Mouse (Mus musculus): ENCODE results near the gene Slc36a2. TPM values are rescaled to one million over a fixed set of nuclear protein-coding genes. Genes with fewer than 3 reads are reported as not detected.

Slc36a2 gene
- polyA plus RNA-seq, 1 experiment from 2014 or later, result 2.9 TPM

DNA sequence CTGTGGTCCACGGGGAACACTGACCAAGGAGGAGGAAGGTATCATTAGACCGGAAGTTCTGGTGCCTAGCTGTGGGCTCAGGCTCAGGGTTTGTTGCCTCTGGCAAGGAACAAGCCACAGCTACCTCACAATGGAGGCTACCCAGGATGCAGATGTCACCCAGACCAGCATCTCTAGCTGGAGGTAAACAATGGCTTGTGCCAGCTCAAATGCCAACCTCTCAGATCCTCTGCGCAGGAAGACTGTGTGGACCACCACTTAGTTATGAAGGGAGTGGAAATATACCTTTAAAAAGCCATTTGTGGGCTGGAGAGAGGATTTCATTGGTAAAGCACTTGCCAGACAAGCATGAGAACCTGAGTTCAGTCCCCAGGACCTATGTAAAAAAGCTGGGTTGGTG is 33.3 kb downstream of the Slc36a2 start, which contains the start of gene Slc36a3:
Gene Slc36a3, minus strand, starts transcription at position 101 of the 400 bp plus-strand sequence.
- H3K9ac ChIP-seq, result no peak within 1 kb of the TSS
- no peaks in the 10 kb centered on the region for H3K4me1 ChIP-seq
- ATAC-seq (ENCODE audit: extremely low read depth, insufficient number of reproducible peaks, low FRiP score, low TSS enrichment), result no peak

DNA sequence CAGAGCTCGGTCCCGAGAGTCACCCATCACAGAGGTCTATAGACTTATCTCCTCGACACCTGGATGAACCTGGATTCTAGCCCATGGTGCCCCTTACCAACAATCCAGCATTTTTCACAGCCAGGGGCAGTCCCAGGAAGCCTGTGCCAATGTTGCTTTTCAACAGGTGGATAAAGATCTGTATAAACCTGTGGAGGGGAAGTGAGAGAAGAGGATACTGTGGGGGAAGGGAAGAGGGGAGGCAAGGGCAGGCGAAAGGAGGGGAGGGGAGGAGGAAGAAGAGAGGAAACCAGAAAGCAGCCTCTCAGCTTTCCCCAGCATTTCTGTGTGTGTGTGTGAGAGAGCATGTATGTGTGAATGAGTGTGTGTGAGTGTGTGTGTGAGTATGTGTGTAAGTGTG is 36.4 kb downstream of the Slc36a2 start:
- Histone ChIP-seq H3K9me3 (no peaks in the 10 kb centered on the region), H3K36me3 (no peaks in the 10 kb centered on the region), H3K4me2 (no peak overlapping the region), H3K4me1 (no peaks in the 10 kb centered on the region), H3K27ac (replicated peaks) (no peak overlapping the region), H3K4me3 (no peak overlapping the region), H3K9ac (no peak overlapping the region), H3K27me3 (replicated peaks) (no peaks in the 10 kb centered on the region)
- WGBS, result 70% methylated on average over 4 of the region's 4 CpGs
- no peak for ATAC-seq (ENCODE audit: extremely low read depth, insufficient number of reproducible peaks, low FRiP score, low TSS enrichment)

More for the DNA sequence above, 33.3 kb downstream of the Slc36a2 start, which contains the start of gene Slc36a3:
- Histone ChIP-seq H3K4me2 (no peak within 1 kb of the TSS), H3K9me3 (no peaks in the 10 kb centered on the region), H3K27me3 (replicated peaks) (no peaks in the 10 kb centered on the region), H3K36me3 (no peaks in the 10 kb centered on the region), H3K4me3 (no peak within 1 kb of the TSS), H3K27ac (replicated peaks) (no peak within 1 kb of the TSS)
- 65% methylated on average over 3 of the region's 3 CpGs for WGBS

DNA sequence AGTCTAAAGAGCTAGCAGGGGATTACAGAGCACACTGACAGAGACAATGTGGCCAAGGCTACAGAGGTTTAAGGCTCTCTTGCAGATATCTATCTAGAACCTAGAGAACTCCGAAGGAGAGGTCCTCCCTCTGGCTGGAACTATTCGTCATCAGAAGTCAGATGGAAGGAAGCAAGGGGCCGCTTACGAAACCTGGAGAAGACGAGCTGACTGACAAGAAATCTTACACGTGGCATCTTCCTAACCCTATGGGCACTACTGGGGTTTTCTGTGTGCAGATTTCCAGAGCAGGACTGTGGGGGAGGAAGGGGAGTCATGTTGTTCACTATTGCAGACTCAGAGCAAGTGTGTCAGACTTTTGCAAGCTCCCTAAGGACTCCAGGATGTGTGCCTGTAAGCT is 37.5 kb downstream of the Slc36a2 start:
- Histone ChIP-seq H3K36me3 (no peaks in the 10 kb centered on the region), H3K27me3 (replicated peaks) (no peaks in the 10 kb centered on the region), H3K4me3 (no peak overlapping the region), H3K4me1 (no peaks in the 10 kb centered on the region), H3K9ac (no peak overlapping the region), H3K9me3 (no peaks in the 10 kb centered on the region), H3K27ac (replicated peaks) (no peak overlapping the region), H3K4me2 (no peak overlapping the region)
- WGBS, result 58% methylated on average over 6 of the region's 6 CpGs
- ATAC-seq (ENCODE audit: extremely low read depth, insufficient number of reproducible peaks, low FRiP score, low TSS enrichment), result no peak

DNA sequence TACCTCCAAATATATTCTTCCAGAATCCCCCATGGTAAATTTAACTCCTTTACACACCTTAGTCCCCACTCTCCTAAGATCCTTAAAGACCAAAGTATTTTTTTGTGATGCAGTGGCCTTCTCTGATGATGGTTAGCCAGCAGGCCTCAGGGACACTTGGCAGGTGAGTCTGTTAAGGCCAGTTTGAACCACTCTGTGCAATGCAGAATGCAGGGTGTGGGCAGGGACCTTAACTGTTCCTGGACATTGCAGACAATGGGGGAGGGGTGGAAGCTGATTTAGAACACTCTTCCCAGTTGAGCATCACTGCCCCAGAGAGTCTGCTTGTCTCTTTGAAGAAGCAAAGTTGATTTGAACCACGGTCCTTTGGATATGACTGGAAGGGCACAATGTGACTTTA is 38.0 kb downstream of the Slc36a2 start:
- H3K4me2 ChIP-seq, result no peak overlapping the region
- H3K9me3 ChIP-seq, result no peaks in the 10 kb centered on the region
- H3K27ac ChIP-seq (replicated peaks), result no peak overlapping the region
- H3K9ac ChIP-seq, result no peak overlapping the region
- H3K4me3 ChIP-seq, result no peak overlapping the region
- H3K36me3 ChIP-seq, result no peaks in the 10 kb centered on the region
- 75% methylated on average over 1 of the region's 1 CpGs for WGBS
- no peak for ATAC-seq (ENCODE audit: extremely low read depth, insufficient number of reproducible peaks, low FRiP score, low TSS enrichment)
- no peaks in the 10 kb centered on the region for H3K4me1 ChIP-seq
- H3K27me3 ChIP-seq (replicated peaks), result no peaks in the 10 kb centered on the region

DNA sequence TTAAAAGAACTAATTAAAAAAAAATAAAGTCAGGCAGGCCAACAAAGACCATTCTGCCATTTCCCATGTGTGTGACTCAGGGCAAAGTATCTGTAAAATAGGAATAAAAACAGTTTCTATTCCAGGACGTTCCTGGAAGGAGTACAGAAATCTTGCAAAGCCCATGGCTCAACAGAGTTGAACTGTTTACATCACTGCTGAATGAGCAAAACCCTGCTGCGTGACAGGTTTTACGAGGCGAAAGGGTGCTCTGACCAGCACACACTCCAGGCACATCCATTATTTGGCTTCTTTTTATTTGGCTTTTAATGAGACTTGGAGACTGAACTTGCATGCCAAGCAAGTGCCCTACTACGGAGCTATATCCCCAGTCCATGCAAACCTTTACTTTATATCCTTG is 40.9 kb downstream of the Slc36a2 start:
- H3K4me1 ChIP-seq, result no peaks in the 10 kb centered on the region
- no peak overlapping the region for H3K4me2 ChIP-seq
- H3K36me3 ChIP-seq, result no peaks in the 10 kb centered on the region
- no peaks in the 10 kb centered on the region for H3K27me3 ChIP-seq (replicated peaks)
- 78% methylated on average over 5 of the region's 5 CpGs for WGBS
- no peak overlapping the region for H3K9ac ChIP-seq
- H3K4me3 ChIP-seq, result no peak overlapping the region
- ATAC-seq (ENCODE audit: extremely low read depth, insufficient number of reproducible peaks, low FRiP score, low TSS enrichment), result no peak
- no peaks in the 10 kb centered on the region for H3K9me3 ChIP-seq
- H3K27ac ChIP-seq (replicated peaks), result no peak overlapping the region

DNA sequence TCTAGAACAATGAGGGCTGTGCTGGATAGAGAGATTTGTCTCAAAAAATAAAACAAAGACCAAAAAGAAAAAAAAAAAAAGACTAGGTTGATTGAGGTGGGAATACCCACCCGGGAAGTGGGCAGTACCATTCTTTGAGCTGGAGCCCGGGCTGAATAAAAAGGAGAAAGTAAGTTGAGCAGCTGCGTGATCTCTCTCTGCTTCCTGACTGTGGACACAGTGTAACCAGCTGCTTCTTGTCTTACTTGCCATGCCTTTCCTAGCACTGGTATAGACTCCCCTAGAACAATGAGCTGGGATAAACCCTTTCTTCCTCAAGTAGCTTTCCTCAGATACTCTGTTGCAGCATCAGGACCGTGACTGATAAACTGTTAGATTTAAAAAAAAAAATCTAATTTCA is 43.4 kb downstream of the Slc36a2 start:
- Histone ChIP-seq H3K9me3 (no peaks in the 10 kb centered on the region), H3K36me3 (no peaks in the 10 kb centered on the region)
- ATAC-seq (ENCODE audit: extremely low read depth, insufficient number of reproducible peaks, low FRiP score, low TSS enrichment), result no peak

DNA sequence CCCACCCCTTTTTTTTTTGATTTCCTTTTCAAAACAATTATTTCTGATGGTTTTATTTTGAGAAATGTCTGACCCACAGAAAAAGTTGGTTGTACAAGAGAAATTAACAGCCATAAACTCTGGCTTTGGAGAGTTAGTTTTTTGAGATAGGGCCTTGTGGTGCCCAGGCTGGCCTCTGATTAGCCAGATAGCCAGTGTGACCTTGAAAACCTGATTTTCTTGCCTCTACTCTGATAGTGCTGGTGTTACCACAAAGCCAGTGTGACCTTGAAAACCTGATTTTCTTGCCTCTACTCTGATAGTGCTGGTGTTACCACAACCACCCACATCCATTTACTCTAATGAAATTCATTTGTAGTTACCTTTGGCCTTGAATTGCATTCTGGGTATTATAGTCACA is 47.2 kb downstream of the Slc36a2 start:
- no peak overlapping the region for H3K4me2 ChIP-seq
- H3K4me1 ChIP-seq, result no peaks in the 10 kb centered on the region
- no peak overlapping the region for H3K9ac ChIP-seq
- ATAC-seq (ENCODE audit: extremely low read depth, insufficient number of reproducible peaks, low FRiP score, low TSS enrichment), result no peak
- no peaks in the 10 kb centered on the region for H3K36me3 ChIP-seq
- H3K27ac ChIP-seq (replicated peaks), result no peak overlapping the region
- H3K27me3 ChIP-seq (replicated peaks), result no peaks in the 10 kb centered on the region
- no peaks in the 10 kb centered on the region for H3K9me3 ChIP-seq
- no peak overlapping the region for H3K4me3 ChIP-seq

More for the DNA sequence above, 43.4 kb downstream of the Slc36a2 start:
- no peak overlapping the region for H3K4me3 ChIP-seq
- H3K4me1 ChIP-seq, result no peaks in the 10 kb centered on the region
- no peak overlapping the region for H3K27ac ChIP-seq (replicated peaks)
- WGBS, result 73% methylated on average over 4 of the region's 4 CpGs
- H3K4me2 ChIP-seq, result no peak overlapping the region
- H3K9ac ChIP-seq, result no peak overlapping the region
- no peaks in the 10 kb centered on the region for H3K27me3 ChIP-seq (replicated peaks)

DNA sequence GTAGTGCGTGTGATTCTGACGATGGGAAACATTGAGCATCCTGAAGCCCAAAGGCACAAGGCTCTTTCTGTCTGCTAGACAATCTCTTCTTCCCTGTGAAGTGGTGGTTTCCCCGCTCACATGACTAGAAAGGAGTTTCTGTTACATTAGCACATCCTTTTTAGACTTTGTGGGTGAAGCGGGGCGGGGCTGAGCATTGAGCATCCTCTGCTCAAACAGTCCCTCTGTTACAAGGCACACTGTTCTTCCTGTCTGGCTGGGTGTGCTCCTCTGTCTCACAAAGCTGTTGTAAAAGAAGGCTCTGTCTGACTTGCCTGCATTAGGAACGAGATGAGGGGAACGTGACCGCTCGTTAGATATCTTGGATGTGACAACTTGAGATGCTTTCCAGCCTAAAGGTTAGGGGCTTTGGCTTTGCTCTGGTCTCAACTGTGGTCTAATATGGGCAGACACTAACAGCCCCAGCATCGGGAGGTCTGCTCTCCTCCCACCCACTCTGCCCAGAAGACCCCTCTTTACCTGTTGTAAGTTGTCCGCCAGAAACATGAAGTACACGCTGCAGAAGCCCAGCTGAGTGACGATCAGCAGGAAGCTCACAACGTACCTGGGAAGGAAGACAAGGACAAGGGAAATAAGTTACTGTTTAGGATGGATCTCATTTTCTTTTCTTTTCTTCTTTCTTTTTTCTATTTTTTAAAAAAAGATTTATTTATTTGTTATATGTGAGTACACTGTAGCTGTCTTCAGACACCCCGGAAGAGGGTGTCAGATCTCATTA is 47.9 kb downstream of the Slc36a2 start:
- Histone ChIP-seq H3K4me3 (no peak overlapping the region), H3K36me3 (no peaks in the 10 kb centered on the region), H3K4me2 (no peak overlapping the region), H3K4me1 (no peaks in the 10 kb centered on the region), H3K9ac (no peak overlapping the region), H3K9me3 (no peaks in the 10 kb centered on the region), H3K27me3 (replicated peaks) (no peaks in the 10 kb centered on the region), H3K27ac (replicated peaks) (no peak overlapping the region)
- WGBS, result 69% methylated on average over 15 of the region's 15 CpGs
- no peak for ATAC-seq (ENCODE audit: extremely low read depth, insufficient number of reproducible peaks, low FRiP score, low TSS enrichment)

DNA sequence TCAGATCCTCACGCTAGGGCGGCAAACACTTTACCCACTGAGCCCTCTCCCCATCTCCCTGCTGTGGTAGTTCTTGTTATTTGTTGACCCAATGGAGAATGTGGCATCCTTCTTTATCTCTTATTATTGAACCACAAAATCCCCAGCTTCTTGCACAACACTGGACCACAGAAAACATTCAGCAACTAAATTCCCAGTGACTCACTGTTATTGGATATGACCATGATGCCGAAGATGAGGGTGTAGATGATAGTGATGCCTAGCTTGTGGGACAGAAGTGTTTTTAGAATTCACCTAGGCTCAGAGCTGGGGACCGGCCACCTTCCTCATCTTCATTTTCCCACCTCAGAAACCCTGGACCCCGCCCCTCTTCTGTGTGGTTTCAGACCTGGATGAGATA is 50.0 kb downstream of the Slc36a2 start:
- no peak for ATAC-seq (ENCODE audit: extremely low read depth, insufficient number of reproducible peaks, low FRiP score, low TSS enrichment)
- H3K36me3 ChIP-seq, result no peaks in the 10 kb centered on the region
- no peak overlapping the region for H3K9ac ChIP-seq
- no peaks in the 10 kb centered on the region for H3K9me3 ChIP-seq
- no peak overlapping the region for H3K4me3 ChIP-seq
- H3K4me2 ChIP-seq, result no peak overlapping the region
- H3K27ac ChIP-seq (replicated peaks), result no peak overlapping the region
- H3K4me1 ChIP-seq, result no peaks in the 10 kb centered on the region
- no peaks in the 10 kb centered on the region for H3K27me3 ChIP-seq (replicated peaks)
- WGBS, result 85% methylated on average over 5 of the region's 5 CpGs

DNA sequence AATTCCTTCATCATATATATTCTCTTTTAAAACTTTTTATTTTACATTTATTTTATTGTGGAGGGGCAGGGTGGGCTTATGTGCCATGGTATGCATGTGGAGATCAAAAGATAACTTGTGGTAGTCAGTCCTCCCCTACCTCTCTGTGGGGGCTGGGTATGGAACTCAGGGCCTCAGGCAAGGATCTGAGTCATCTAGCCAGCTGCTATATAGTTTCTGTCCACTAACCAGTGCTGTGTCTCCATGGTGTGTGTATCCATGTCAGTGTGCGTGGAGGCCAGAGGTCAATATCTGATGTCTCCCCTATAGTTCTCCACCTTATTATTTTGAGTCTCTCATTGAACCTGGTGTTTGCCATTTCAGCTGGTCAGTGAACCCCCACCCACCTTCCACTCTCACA is 50.5 kb downstream of the Slc36a2 start:
- H3K4me3 ChIP-seq, result no peak overlapping the region
- H3K9ac ChIP-seq, result no peak overlapping the region
- no peak for ATAC-seq (ENCODE audit: extremely low read depth, insufficient number of reproducible peaks, low FRiP score, low TSS enrichment)
- no peaks in the 10 kb centered on the region for H3K36me3 ChIP-seq
- WGBS, result 81% methylated on average over 1 of the region's 1 CpGs
- H3K4me2 ChIP-seq, result no peak overlapping the region
- H3K27me3 ChIP-seq (replicated peaks), result no peaks in the 10 kb centered on the region
- H3K9me3 ChIP-seq, result no peaks in the 10 kb centered on the region
- H3K27ac ChIP-seq (replicated peaks), result no peak overlapping the region
- no peaks in the 10 kb centered on the region for H3K4me1 ChIP-seq

DNA sequence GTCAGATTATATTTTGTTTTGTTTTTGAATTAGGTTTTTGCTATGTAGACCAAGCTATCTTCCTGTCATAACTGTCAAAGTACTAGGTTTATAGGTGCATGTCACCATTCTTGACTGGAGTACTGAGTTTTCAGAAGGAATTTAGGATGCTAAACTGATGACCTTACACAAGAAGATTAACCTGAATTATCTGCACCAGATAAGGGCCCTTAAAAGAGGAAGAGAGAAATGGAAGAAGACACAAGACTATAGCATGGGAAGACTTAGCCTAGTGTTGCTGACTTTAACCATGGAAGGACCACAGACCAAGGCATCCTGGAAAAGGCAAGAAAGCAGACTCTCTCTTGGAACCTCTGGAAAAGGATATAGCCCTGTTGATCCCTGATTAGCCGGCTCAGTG is 51.7 kb downstream of the Slc36a2 start:
- Histone ChIP-seq H3K4me2 (no peak overlapping the region), H3K27ac (replicated peaks) (no peak overlapping the region), H3K4me1 (no peaks in the 10 kb centered on the region), H3K9me3 (no peaks in the 10 kb centered on the region), H3K27me3 (replicated peaks) (no peaks in the 10 kb centered on the region), H3K36me3 (no peaks in the 10 kb centered on the region), H3K9ac (no peak overlapping the region), H3K4me3 (no peak overlapping the region)
- 89% methylated on average over 1 of the region's 1 CpGs for WGBS
- no peak for ATAC-seq (ENCODE audit: extremely low read depth, insufficient number of reproducible peaks, low FRiP score, low TSS enrichment)

DNA sequence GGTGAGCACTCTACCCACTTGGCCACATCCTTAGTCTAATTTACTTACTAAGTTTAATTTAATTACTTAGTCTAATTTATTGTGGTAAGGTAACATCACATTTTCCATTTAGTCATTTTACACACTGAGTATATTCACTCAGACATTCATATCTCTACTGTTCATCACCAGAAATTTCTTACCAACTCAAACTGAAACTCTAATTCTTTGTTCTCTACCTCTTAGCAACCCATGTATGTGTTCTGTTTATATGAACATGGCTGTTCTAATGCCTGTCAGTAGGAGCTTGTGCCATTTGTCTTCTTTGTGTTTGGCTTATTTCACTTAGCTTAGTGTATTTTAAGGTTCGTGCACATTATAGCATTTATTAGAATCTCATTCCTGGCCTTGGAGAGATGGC is 52.9 kb downstream of the Slc36a2 start:
- WGBS, result 71% methylated on average over 1 of the region's 1 CpGs
- Histone ChIP-seq H3K9me3 (no peaks in the 10 kb centered on the region), H3K9ac (no peak overlapping the region), H3K27ac (replicated peaks) (no peak overlapping the region), H3K27me3 (replicated peaks) (no peaks in the 10 kb centered on the region), H3K4me3 (no peak overlapping the region), H3K36me3 (no peaks in the 10 kb centered on the region), H3K4me1 (no peaks in the 10 kb centered on the region), H3K4me2 (no peak overlapping the region)
- no peak for ATAC-seq (ENCODE audit: extremely low read depth, insufficient number of reproducible peaks, low FRiP score, low TSS enrichment)

Data from heart, embryonic 13.5 days (tissue).